9 mouse cellular contexts compared by ENCODE assay signal in genomic region chr16:10369468-10369934, GRCm38 (mm10). TPM values are rescaled to one million over a fixed set of nuclear protein-coding genes. Genes with fewer than 3 reads are reported as not detected.
DNase-seq lines count a peak whose midpoint lies in the region; ATAC-seq and TF ChIP-seq lines count a peak whose summit lies in the region.
"Had no signal": no experiment of that assay in that cellular context is flagged by ENCODE, and none has a peak within 500 bp of the region (broad histone marks: within the 10 kb centered on the region; RNA-seq: fewer than 3 reads in every experiment).

No protein-coding gene starts in this region.

- ATAC-seq in kidney, postnatal 0 days (replicated peaks; ENCODE audit: low FRiP score, low read depth) = peak; percentile 48

- TF ChIP-seq CTCF in kidney, postnatal 0 days (IDR thresholded peaks at IDR 0.05; ENCODE audit: low read depth) = no peak

- H3K9me3 ChIP-seq in kidney, postnatal 0 days (replicated peaks; ENCODE audit: low read length) = no peaks in the 10 kb centered on the region
- H3K9me3 ChIP-seq: limb, embryonic 13.5 days had no signal

- WGBS in kidney, postnatal 0 days = 48% methylated on average over 3 of the region's 3 CpGs

- H3K36me3 ChIP-seq in kidney, postnatal 0 days (ENCODE audit: insufficient read depth, low read length) = no peaks in the 10 kb centered on the region
- H3K36me3 ChIP-seq: limb, embryonic 13.5 days had no signal

- H3K9ac ChIP-seq in kidney, postnatal 0 days (ENCODE audit: low read depth, low read length) = no peak overlapping the region
- H3K9ac ChIP-seq: limb, embryonic 13.5 days had no signal

- H3K27me3 ChIP-seq in kidney, postnatal 0 days (ENCODE audit: insufficient read depth, low read length) = no peaks in the 10 kb centered on the region
- H3K27me3 ChIP-seq: limb, embryonic 13.5 days had no signal

- no peak overlapping the region for H3K4me2 ChIP-seq in kidney, postnatal 0 days (ENCODE audit: low read length)
- H3K4me2 ChIP-seq: limb, embryonic 13.5 days had no signal

- peak; percentile 21 for DNase-seq in adrenal gland, adult 8-10 months
- no peak for DNase-seq in adrenal gland, adult 18-20 months (ENCODE audit: low spot score in 2 of 2)
- DNase-seq in kidney, postnatal 0 days (ENCODE audit: low spot score) = peak; percentile 83
- DNase-seq in kidney, adult 18-20 months = no peak
- DNase-seq in forelimb bud, embryonic 11.5 days (ENCODE audit: low read depth, low spot score) = peak; percentile 53
- peak; percentile 45 to 85 for DNase-seq in lung, postnatal 4 days
- DNase-seq in left cerebral cortex, adult 11 months (ENCODE audit: low spot score) = no peak
- no peak for DNase-seq in frontal cortex, postnatal 14 days (ENCODE audit: low spot score in 2 of 2)

- H3K27ac ChIP-seq in kidney, postnatal 0 days = peak overlapping the region; percentile 44; the same call in 1 of the 2 replicates

- H3K4me1 ChIP-seq in kidney, postnatal 0 days (replicated peaks; ENCODE audit: insufficient read depth, low read length) = peaks cover 16% of the 10 kb centered on the region

- no peak overlapping the region for H3K4me3 ChIP-seq in kidney, postnatal 0 days (replicated peaks; ENCODE audit: low read depth, low read length)
- H3K4me3 ChIP-seq: limb, embryonic 13.5 days had no signal

RNA-seq across cellular contexts. Expression of gene Tekt5, which starts 25.8 kb away (rescaled TPM):
- not detected for total RNA-seq in adrenal gland, adult 8-10 months (2022)
- not detected for total RNA-seq in adrenal gland, adult 18-20 months (2021)
- polyA plus RNA-seq in kidney, postnatal 0 days (2015; fragmentation: Nextera tagmentation; extraction: Ambion mirVana) = 1.1 and 1.2 TPM in 2 replicates

RNA-seq across cellular contexts. Expression of gene Nubp1, which starts 42.2 kb away (rescaled TPM):
- total RNA-seq in adrenal gland, adult 8-10 months (2022) = 10 to 100 TPM; 25.7 to 32.1 (median 28.4) TPM
- 10 to 100 TPM; 22.3 to 26.0 TPM for total RNA-seq in adrenal gland, adult 18-20 months (2021)
- polyA plus RNA-seq in kidney, postnatal 0 days (2015; fragmentation: Nextera tagmentation; extraction: Ambion mirVana) = 55.7 and 57.7 TPM in 2 replicates

RNA-seq across cellular contexts. Expression of gene Emp2, which starts 55.7 kb away (rescaled TPM):
- total RNA-seq in adrenal gland, adult 8-10 months (2022) = 1 to 10 TPM; 4.9 to 7.5 (median 6.0) TPM
- total RNA-seq in adrenal gland, adult 18-20 months (2021) = 1 to 10 TPM; 5.5 to 8.4 TPM
- polyA plus RNA-seq in kidney, postnatal 0 days (2015; fragmentation: Nextera tagmentation; extraction: Ambion mirVana) = 17.6 and 19.7 TPM in 2 replicates

Comparison
In these comparisons a context has a peak if more than half of its experiments do, and no peak if none do; other contexts are left out.
1. DNase-seq: peak in adrenal gland, adult 8-10 months (single experiment), kidney, postnatal 0 days (single experiment), forelimb bud, embryonic 11.5 days (single experiment) and lung, postnatal 4 days (2 of 2); none in adrenal gland, adult 18-20 months (0 of 2), kidney, adult 18-20 months (single experiment), left cerebral cortex, adult 11 months (single experiment) and frontal cortex, postnatal 14 days (0 of 2).